Mouse (Mus musculus) liver, embryonic 14.5 days (tissue): ENCODE results near the gene Rnf151. TPM values are rescaled to one million over a fixed set of nuclear protein-coding genes. Genes with fewer than 3 reads are reported as not detected.
"Not testable (repeated sequence)": the region's sequence is repeated elsewhere in the genome, so short reads cannot be mapped to it uniquely, and the experiment has no call there.

Experiments used
- ATAC-seq: fragments of 200-750 bp; cut with Nextera tagmentation; 2 replicates; pipeline ENCODE4 v1.8.0; 2017; ENCODE audit warnings: moderate number of reproducible peaks, mild to moderate bottlenecking, moderate library complexity; ENCODE audit not compliant: insufficient read depth
- DNase-seq, 3 experiments: peaks; one replicate each; pipeline ENCODE4 v3.0.0-alpha.2; 2012 to 2013; ENCODE audit warnings: low read depth in 3 of 3, low spot score in 3 of 3
- H3K27ac ChIP-seq: fragments of 300-500 bp; sonication (generic); 2 replicates; pipeline ENCODE4 v1.5.1; 2014; ENCODE audit warnings: moderate library complexity, mild to moderate bottlenecking, control low read depth, inconsistent platforms
- H3K27me3 ChIP-seq: fragments of 300-500 bp; sonication (generic); 2 replicates; pipeline ENCODE4 v1.6.1; 2014; ENCODE audit warnings: mild to moderate bottlenecking, low read length, moderate library complexity; ENCODE audit not compliant: control insufficient read depth, insufficient read depth
- H3K36me3 ChIP-seq: fragments of 300-500 bp; sonication (generic); replicated peaks from 2 replicates; pipeline ENCODE4 v1.6.1; 2014; ENCODE audit warnings: low read depth; ENCODE audit not compliant: control insufficient read depth, insufficient read depth
- H3K4me1 ChIP-seq, 2 experiments: fragments of 200-500 bp in 1 of 2; fragments of 300-500 bp in 1 of 2; sonication (generic) in 1 of 2; replicated peaks; 2 replicates each; pipeline ENCODE4 v1.6.1; 2012 to 2014; ENCODE audit warnings: antibody characterized with exemption in 1 of 2, inconsistent platforms in 1 of 2, low read length in 1 of 2; ENCODE audit not compliant: control insufficient read depth in 2 of 2, insufficient read depth in 2 of 2
- H3K4me2 ChIP-seq: fragments of 300-500 bp; sonication (generic); 2 replicates; pipeline ENCODE4 v1.6.1; 2014; ENCODE audit warnings: low read depth, mild to moderate bottlenecking, control low read depth, moderate library complexity
- H3K4me3 ChIP-seq, 2 experiments: fragments of 200-500 bp in 1 of 2; fragments of 300-500 bp in 1 of 2; sonication (generic) in 1 of 2; 2 replicates each; pipeline ENCODE4 v1.5.1; 2012 to 2014; ENCODE audit warnings: low read depth in 2 of 2, low read length in 2 of 2, mild to moderate bottlenecking in 2 of 2, control low read depth in 1 of 2, inconsistent platforms in 1 of 2, moderate library complexity in 1 of 2; ENCODE audit not compliant: insufficient read depth in 1 of 2
- H3K9ac ChIP-seq: fragments of 300-500 bp; sonication (generic); replicated peaks from 2 replicates; pipeline ENCODE4 v1.6.1; 2014; ENCODE audit warnings: mild to moderate bottlenecking, control low read depth, moderate library complexity
- H3K9me3 ChIP-seq: fragments of 300-500 bp; sonication (generic); 2 replicates; pipeline ENCODE4 v1.6.1; 2016; ENCODE audit warnings: low read length, mixed read lengths; ENCODE audit not compliant: control insufficient read depth
- CTCF ChIP-seq: IDR thresholded peaks from 2 replicates; pipeline ENCODE4 v1.5.1; 2016; ENCODE audit warnings: antibody characterized with exemption, low read depth, control low read depth
- EP300 ChIP-seq: IDR thresholded peaks from 2 replicates; pipeline ENCODE4 v1.6.1; 2016; ENCODE audit warnings: antibody characterized with exemption, low read depth
- WGBS: fragments of 180-500 bp; shearing (Covaris S2); extraction: QIAGEN DNeasy Blood & Tissue Kit; methylation state at CpG from one replicate; pipeline ENCODE4 v1.1.7; 2014; ENCODE audit not compliant: insufficient replicate concordance; 5-methylcytosine and 5-hydroxymethylcytosine counted together
- polyA plus RNA-seq, 2 experiments: library from polyadenylated mRNA; depleted of rRNA in 1 of 2; stranded (reverse) in 1 of 2; unstranded in 1 of 2; fragments of >200 nt; fragmentation: Nextera tagmentation in 1 of 2; extraction: Ambion mirVana in 1 of 2; gene quantifications; 2 replicates each; pipeline versions ENCODE4 v1.2.1 to v1.2.3; 2012 to 2014

The Rnf151 gene
- polyA plus RNA-seq, 2 experiments = 0.11 TPM; not detected in 1

- Histone ChIP-seq H3K4me3 (no peak overlapping the region), H3K4me2 (no peak overlapping the region), H3K9me3 (no peaks in the 10 kb centered on the region), H3K27me3 (no peaks in the 10 kb centered on the region), H3K9ac (no peak overlapping the region), H3K27ac (no peak overlapping the region), H3K4me1 (peaks cover 21 to 27% of the 10 kb centered on the region in 2 experiments), H3K36me3 (no peaks in the 10 kb centered on the region)
- DNase-seq (peak in 2 of 3 experiments; percentile 50 to 51), ATAC-seq (no peak)
- 15% methylated on average over 5 of the region's 6 CpGs for WGBS
- TF ChIP-seq EP300 (no peak), CTCF (peak; percentile 79)
These were observed 50.4 kb downstream of the Rnf151 start for GRCm38 (mm10) chr17:24667416-24667815.

- H3K27me3 ChIP-seq, DNase-seq, H3K4me2 ChIP-seq, ATAC-seq, H3K27ac ChIP-seq, H3K9ac ChIP-seq, H3K36me3 ChIP-seq, H3K4me3 ChIP-seq, H3K9me3 ChIP-seq: not testable (repeated sequence)
- peaks cover 21 to 23% of the 10 kb centered on the region in 2 experiments for H3K4me1 ChIP-seq
- WGBS = 66% methylated on average over 7 of the region's 7 CpGs
These were observed 50.9 kb downstream of the Rnf151 start for GRCm38 (mm10) chr17:24667011-24667410.

Other genes starting within 250 kb of the Rnf151 start
Only the 30 nearest of the 33 such genes appear.
- gene Mlst8, start 239.0 kb downstream of the Rnf151 start, polyA plus RNA-seq (2012; rRNA removed) = 13.5 and 18.5 TPM in 2 replicates
- 9.6 and 11.2 TPM in 2 replicates for gene Mlst8, start 239.0 kb downstream of the Rnf151 start, polyA plus RNA-seq (2014; fragmentation: Nextera tagmentation; extraction: Ambion mirVana)
- 0.09 and 0.11 TPM in 2 replicates for gene Caskin1, start 229.5 kb downstream of the Rnf151 start, polyA plus RNA-seq (2012; rRNA removed)
- gene Caskin1, start 229.5 kb downstream of the Rnf151 start, polyA plus RNA-seq (2014; fragmentation: Nextera tagmentation; extraction: Ambion mirVana) = 0.08 TPM in 2 replicates
- gene Traf7, start 190.1 kb downstream of the Rnf151 start, polyA plus RNA-seq (2012; rRNA removed) = 55.4 and 64.2 TPM in 2 replicates
- 25.6 and 29.4 TPM in 2 replicates for gene Traf7, start 190.1 kb downstream of the Rnf151 start, polyA plus RNA-seq (2014; fragmentation: Nextera tagmentation; extraction: Ambion mirVana)
- gene Rab26, start 183.9 kb downstream of the Rnf151 start, polyA plus RNA-seq (2012; rRNA removed) = 0.21 and 0.28 TPM in 2 replicates
- 0.95 and 1.0 TPM in 2 replicates for gene Rab26, start 183.9 kb downstream of the Rnf151 start, polyA plus RNA-seq (2014; fragmentation: Nextera tagmentation; extraction: Ambion mirVana)
- gene Pkd1, start 168.2 kb downstream of the Rnf151 start, polyA plus RNA-seq (2012; rRNA removed) = 3.4 and 4.0 TPM in 2 replicates
- gene Pkd1, start 168.2 kb downstream of the Rnf151 start, polyA plus RNA-seq (2014; fragmentation: Nextera tagmentation; extraction: Ambion mirVana) = 1.8 and 2.9 TPM in 2 replicates
- gene Tsc2, start 85.4 kb downstream of the Rnf151 start, polyA plus RNA-seq (2012; rRNA removed) = 17.0 and 21.4 TPM in 2 replicates
- gene Tsc2, start 85.4 kb downstream of the Rnf151 start, polyA plus RNA-seq (2014; fragmentation: Nextera tagmentation; extraction: Ambion mirVana) = 17.6 and 23.8 TPM in 2 replicates
- 6.2 and 6.6 TPM in 2 replicates for gene Nthl1, start 85.4 kb downstream of the Rnf151 start, polyA plus RNA-seq (2012; rRNA removed)
- gene Nthl1, start 85.4 kb downstream of the Rnf151 start, polyA plus RNA-seq (2014; fragmentation: Nextera tagmentation; extraction: Ambion mirVana) = 5.9 and 6.1 TPM in 2 replicates
- gene Slc9a3r2, start 67.7 kb downstream of the Rnf151 start, polyA plus RNA-seq (2012; rRNA removed) = 5.5 and 5.7 TPM in 2 replicates
- 8.1 and 9.9 TPM in 2 replicates for gene Slc9a3r2, start 67.7 kb downstream of the Rnf151 start, polyA plus RNA-seq (2014; fragmentation: Nextera tagmentation; extraction: Ambion mirVana)
- 0.27 TPM in 1 of 2 replicates, not detected in the other for gene Npw, start 59.6 kb downstream of the Rnf151 start, polyA plus RNA-seq (2012; rRNA removed)
- gene Npw, start 59.6 kb downstream of the Rnf151 start, polyA plus RNA-seq (2014; fragmentation: Nextera tagmentation; extraction: Ambion mirVana) = 0.29 TPM in 1 of 2 replicates, not detected in the other
- gene Zfp598, start 48.4 kb downstream of the Rnf151 start, polyA plus RNA-seq (2012; rRNA removed) = 21.3 and 23.8 TPM in 2 replicates
- gene Zfp598, start 48.4 kb downstream of the Rnf151 start, polyA plus RNA-seq (2014; fragmentation: Nextera tagmentation; extraction: Ambion mirVana) = 10.7 and 14.5 TPM in 2 replicates
- 0.06 and 0.14 TPM in 2 replicates for gene Syngr3, start 28.1 kb downstream of the Rnf151 start, polyA plus RNA-seq (2012; rRNA removed)
- gene Syngr3, start 28.1 kb downstream of the Rnf151 start, polyA plus RNA-seq (2014; fragmentation: Nextera tagmentation; extraction: Ambion mirVana) = 0.08 TPM in 1 of 2 replicates, not detected in the other
- 13.9 and 19.5 TPM in 2 replicates for gene Gfer, start 21.9 kb downstream of the Rnf151 start, polyA plus RNA-seq (2012; rRNA removed)
- gene Gfer, start 21.9 kb downstream of the Rnf151 start, polyA plus RNA-seq (2014; fragmentation: Nextera tagmentation; extraction: Ambion mirVana) = 30.2 and 32.3 TPM in 2 replicates
- gene Noxo1, start 21.8 kb downstream of the Rnf151 start, polyA plus RNA-seq (2012; rRNA removed) = 0.87 and 0.97 TPM in 2 replicates
- gene Noxo1, start 21.8 kb downstream of the Rnf151 start, polyA plus RNA-seq (2014; fragmentation: Nextera tagmentation; extraction: Ambion mirVana) = 0.25 and 0.30 TPM in 2 replicates
- gene Tbl3, start 10.4 kb downstream of the Rnf151 start, polyA plus RNA-seq (2012; rRNA removed) = 20.5 and 26.8 TPM in 2 replicates
- gene Tbl3, start 10.4 kb downstream of the Rnf151 start, polyA plus RNA-seq (2014; fragmentation: Nextera tagmentation; extraction: Ambion mirVana) = 31.3 and 33.4 TPM in 2 replicates
- gene Rps2, start 53 bp upstream of the Rnf151 start, polyA plus RNA-seq (2012; rRNA removed) = 2,096 and 2,246 TPM in 2 replicates
- gene Rps2, start 53 bp upstream of the Rnf151 start, polyA plus RNA-seq (2014; fragmentation: Nextera tagmentation; extraction: Ambion mirVana) = 1,219 and 1,250 TPM in 2 replicates
- gene Ndufb10, start 6.4 kb upstream of the Rnf151 start, polyA plus RNA-seq (2012; rRNA removed) = 84.0 and 162 TPM in 2 replicates
- 207 and 216 TPM in 2 replicates for gene Ndufb10, start 6.4 kb upstream of the Rnf151 start, polyA plus RNA-seq (2014; fragmentation: Nextera tagmentation; extraction: Ambion mirVana)
- gene Rpl3l, start 9.8 kb upstream of the Rnf151 start, polyA plus RNA-seq (2012; rRNA removed) = 0.03 TPM in 1 of 2 replicates, not detected in the other
- not detected in 2 replicates for gene Rpl3l, start 9.8 kb upstream of the Rnf151 start, polyA plus RNA-seq (2014; fragmentation: Nextera tagmentation; extraction: Ambion mirVana)
- 18.3 and 25.4 TPM in 2 replicates for gene Msrb1, start 18.6 kb upstream of the Rnf151 start, polyA plus RNA-seq (2012; rRNA removed)
- 28.8 and 28.9 TPM in 2 replicates for gene Msrb1, start 18.6 kb upstream of the Rnf151 start, polyA plus RNA-seq (2014; fragmentation: Nextera tagmentation; extraction: Ambion mirVana)
- gene Hs3st6, start 34.9 kb upstream of the Rnf151 start, polyA plus RNA-seq (2012; rRNA removed) = 0.03 and 0.06 TPM in 2 replicates
- gene Hs3st6, start 34.9 kb upstream of the Rnf151 start, polyA plus RNA-seq (2014; fragmentation: Nextera tagmentation; extraction: Ambion mirVana) = not detected in 2 replicates
- 0.50 and 0.65 TPM in 2 replicates for gene Meiob, start 86.2 kb upstream of the Rnf151 start, polyA plus RNA-seq (2012; rRNA removed)
- gene Meiob, start 86.2 kb upstream of the Rnf151 start, polyA plus RNA-seq (2014; fragmentation: Nextera tagmentation; extraction: Ambion mirVana) = 0.90 and 1.2 TPM in 2 replicates
- 49.8 and 65.9 TPM in 2 replicates for gene Hagh, start 122.1 kb upstream of the Rnf151 start, polyA plus RNA-seq (2012; rRNA removed)
- 109 and 120 TPM in 2 replicates for gene Hagh, start 122.1 kb upstream of the Rnf151 start, polyA plus RNA-seq (2014; fragmentation: Nextera tagmentation; extraction: Ambion mirVana)
- gene Fahd1, start 132.3 kb upstream of the Rnf151 start, polyA plus RNA-seq (2012; rRNA removed) = 18.6 and 24.0 TPM in 2 replicates
- 37.2 and 40.1 TPM in 2 replicates for gene Fahd1, start 132.3 kb upstream of the Rnf151 start, polyA plus RNA-seq (2014; fragmentation: Nextera tagmentation; extraction: Ambion mirVana)
- gene Igfals, start 147.9 kb upstream of the Rnf151 start, polyA plus RNA-seq (2012; rRNA removed) = 3.4 and 4.3 TPM in 2 replicates
- 4.7 and 6.3 TPM in 2 replicates for gene Igfals, start 147.9 kb upstream of the Rnf151 start, polyA plus RNA-seq (2014; fragmentation: Nextera tagmentation; extraction: Ambion mirVana)
- 30.8 and 33.1 TPM in 2 replicates for gene Nubp2, start 168.3 kb upstream of the Rnf151 start, polyA plus RNA-seq (2012; rRNA removed)
- gene Nubp2, start 168.3 kb upstream of the Rnf151 start, polyA plus RNA-seq (2014; fragmentation: Nextera tagmentation; extraction: Ambion mirVana) = 76.7 and 80.1 TPM in 2 replicates
- gene Spsb3, start 168.6 kb upstream of the Rnf151 start, polyA plus RNA-seq (2012; rRNA removed) = 26.3 and 28.4 TPM in 2 replicates
- 37.5 and 40.2 TPM in 2 replicates for gene Spsb3, start 168.6 kb upstream of the Rnf151 start, polyA plus RNA-seq (2014; fragmentation: Nextera tagmentation; extraction: Ambion mirVana)
- 7.6 and 9.4 TPM in 2 replicates for gene Eme2, start 177.0 kb upstream of the Rnf151 start, polyA plus RNA-seq (2012; rRNA removed)
- gene Eme2, start 177.0 kb upstream of the Rnf151 start, polyA plus RNA-seq (2014; fragmentation: Nextera tagmentation; extraction: Ambion mirVana) = 7.4 and 8.5 TPM in 2 replicates
- gene Mrps34, start 177.1 kb upstream of the Rnf151 start, polyA plus RNA-seq (2012; rRNA removed) = 48.0 and 49.2 TPM in 2 replicates
- 43.5 and 49.9 TPM in 2 replicates for gene Mrps34, start 177.1 kb upstream of the Rnf151 start, polyA plus RNA-seq (2014; fragmentation: Nextera tagmentation; extraction: Ambion mirVana)
- gene Nme3, start 178.4 kb upstream of the Rnf151 start, polyA plus RNA-seq (2012; rRNA removed) = 55.7 and 65.6 TPM in 2 replicates
- gene Nme3, start 178.4 kb upstream of the Rnf151 start, polyA plus RNA-seq (2014; fragmentation: Nextera tagmentation; extraction: Ambion mirVana) = 79.2 and 83.7 TPM in 2 replicates
- 30.6 and 34.3 TPM in 2 replicates for gene Mapk8ip3, start 218.9 kb upstream of the Rnf151 start, polyA plus RNA-seq (2012; rRNA removed)
- gene Mapk8ip3, start 218.9 kb upstream of the Rnf151 start, polyA plus RNA-seq (2014; fragmentation: Nextera tagmentation; extraction: Ambion mirVana) = 7.2 and 8.0 TPM in 2 replicates
- gene Jpt2, start 242.6 kb upstream of the Rnf151 start, polyA plus RNA-seq (2012; rRNA removed) = 18.9 and 24.3 TPM in 2 replicates
- 31.6 and 34.3 TPM in 2 replicates for gene Jpt2, start 242.6 kb upstream of the Rnf151 start, polyA plus RNA-seq (2014; fragmentation: Nextera tagmentation; extraction: Ambion mirVana)